Mouse (Mus musculus): ENCODE results near the gene Xcl1. TPM values are rescaled to one million over a fixed set of nuclear protein-coding genes. Genes with fewer than 3 reads are reported as not detected.
"Not testable (repeated sequence)": the region's sequence is repeated elsewhere in the genome, so short reads cannot be mapped to it uniquely, and the experiment has no call there.

Gene Xcl1
- not detected for total RNA-seq (2021)
- polyA plus RNA-seq (2012; rRNA removed): 0.27 TPM in 1 of 2 replicates, not detected in the other
- long read RNA-seq: 0 reads

DNA sequence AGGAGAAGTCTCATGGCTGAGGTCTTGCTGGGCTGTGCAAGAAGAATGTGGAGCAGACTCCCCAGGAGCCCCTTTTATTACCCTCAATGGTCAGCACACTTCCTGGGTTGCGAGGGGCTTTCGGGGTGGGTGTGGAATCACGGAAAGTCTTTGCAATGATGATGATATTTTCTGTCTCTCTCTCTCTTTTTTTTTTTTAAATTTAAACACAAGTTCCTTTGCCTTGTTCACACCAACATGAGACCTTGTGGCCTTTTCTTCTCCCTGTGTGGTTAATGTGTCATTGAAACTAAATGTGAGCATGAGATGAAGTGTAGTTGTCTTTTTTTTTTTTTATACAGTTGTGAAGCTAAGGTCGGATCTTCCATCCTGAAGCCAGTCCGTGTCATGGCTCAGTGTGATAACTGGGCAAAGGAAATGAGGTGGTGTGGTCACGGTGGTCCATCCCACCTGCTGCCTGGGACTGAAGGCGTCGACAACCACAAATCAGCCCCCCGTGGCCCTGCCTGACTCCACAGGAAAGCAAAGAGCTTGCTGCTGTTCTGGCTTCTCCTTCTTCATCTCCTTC, at the start of gene Xcl1:
TSS of gene Xcl1 (minus strand) at position 51 of the 568 bp plus-strand sequence.
- Histone ChIP-seq H3K27ac (no peak within 1 kb of the TSS), H3K36me3 (ENCODE audit: control insufficient read depth, insufficient read depth, low read length) (no peaks in the 10 kb centered on the region), H3K9ac (ENCODE audit: low read depth, low read length) (no peak within 1 kb of the TSS), H3K27me3 (ENCODE audit: control insufficient read depth, insufficient read depth, low read length) (no peaks in the 10 kb centered on the region), H3K79me2 (replicated peaks; ENCODE audit: control insufficient read depth, insufficient read depth, low read length) (no peaks in the 10 kb centered on the region), H3K4me3 (no peak within 1 kb of the TSS), H3K4me1 (ENCODE audit: control insufficient read depth, insufficient read depth, low read length) (no peaks in the 10 kb centered on the region)
- 60% methylated on average over 9 of the region's 9 CpGs for WGBS
- intact Hi-C loops (cut with DNase I): no loop called here
- TF ChIP-seq POLR2A (IDR thresholded peaks at IDR 0.05; ENCODE audit: insufficient read depth, low read depth, low read length): no peak
- TF ChIP-seq CTCF (IDR thresholded peaks at IDR 0.05): no peak
- DNase-seq: no peak

GRCm38 (mm10) chr1:164984681-164985080, 49.4 kb upstream of the Xcl1 start:
- 80% methylated on average over 10 of the region's 10 CpGs for WGBS
- H3K27me3 ChIP-seq (ENCODE audit: control insufficient read depth, insufficient read depth, low read length); H3K4me1 ChIP-seq (ENCODE audit: control insufficient read depth, insufficient read depth, low read length); H3K79me2 ChIP-seq (replicated peaks; ENCODE audit: control insufficient read depth, insufficient read depth, low read length); H3K9ac ChIP-seq (ENCODE audit: low read depth, low read length); H3K36me3 ChIP-seq (ENCODE audit: control insufficient read depth, insufficient read depth, low read length); H3K27ac ChIP-seq; DNase-seq; H3K4me3 ChIP-seq; intact Hi-C loops (cut with DNase I): not testable (repeated sequence)

- TF ChIP-seq POLR2A (IDR thresholded peaks at IDR 0.05; ENCODE audit: insufficient read depth, low read depth, low read length): no peak
- no peak for TF ChIP-seq CTCF (IDR thresholded peaks at IDR 0.05)
- TF ChIP-seq EP300 (IDR thresholded peaks at IDR 0.05; ENCODE audit: insufficient read depth, low read depth, low read length): no peak
- intact Hi-C loops (cut with DNase I): no loop called here
- Histone ChIP-seq H3K9ac (ENCODE audit: low read depth, low read length) (no peak overlapping the region), H3K27me3 (ENCODE audit: control insufficient read depth, insufficient read depth, low read length) (no peaks in the 10 kb centered on the region), H3K4me1 (ENCODE audit: control insufficient read depth, insufficient read depth, low read length) (no peaks in the 10 kb centered on the region), H3K4me3 (no peak overlapping the region), H3K27ac (no peak overlapping the region), H3K36me3 (ENCODE audit: control insufficient read depth, insufficient read depth, low read length) (no peaks in the 10 kb centered on the region), H3K79me2 (replicated peaks; ENCODE audit: control insufficient read depth, insufficient read depth, low read length) (no peaks in the 10 kb centered on the region)
- DNase-seq: no peak
Measured at GRCm38 (mm10) chr1:164977351-164977750, 42.0 kb upstream of the Xcl1 start.

DNA sequence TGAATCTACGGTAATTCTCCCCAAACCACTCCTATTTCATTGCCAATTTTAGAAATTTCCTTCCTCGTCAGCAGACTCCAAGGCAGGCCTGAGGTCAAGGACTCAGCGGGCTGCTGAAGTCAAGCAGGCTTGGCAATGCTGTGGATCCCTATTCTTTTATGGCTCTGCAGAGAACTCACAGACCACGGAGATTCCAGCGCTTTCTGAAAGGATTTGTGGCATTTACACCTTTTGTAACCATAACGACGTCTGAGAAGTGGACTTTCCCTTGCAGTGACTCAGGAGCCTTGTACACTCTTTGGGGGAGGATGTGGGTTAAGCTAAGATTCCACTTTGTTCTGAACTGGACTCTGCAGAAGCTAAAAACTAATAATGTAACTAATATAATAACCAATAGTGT, 40.4 kb upstream of the Xcl1 start:
- Histone ChIP-seq H3K9ac (ENCODE audit: low read depth, low read length) (no peak overlapping the region), H3K4me3 (no peak overlapping the region), H3K36me3 (ENCODE audit: control insufficient read depth, insufficient read depth, low read length) (no peaks in the 10 kb centered on the region), H3K27ac (no peak overlapping the region), H3K79me2 (replicated peaks; ENCODE audit: control insufficient read depth, insufficient read depth, low read length) (no peaks in the 10 kb centered on the region), H3K27me3 (ENCODE audit: control insufficient read depth, insufficient read depth, low read length) (no peaks in the 10 kb centered on the region), H3K4me1 (ENCODE audit: control insufficient read depth, insufficient read depth, low read length) (no peaks in the 10 kb centered on the region)
- DNase-seq: no peak
- intact Hi-C loops (cut with DNase I): no loop called here
- 68% methylated on average over 7 of the region's 7 CpGs for WGBS
- no peak for TF ChIP-seq CTCF (IDR thresholded peaks at IDR 0.05)
- no peak for TF ChIP-seq EP300 (IDR thresholded peaks at IDR 0.05; ENCODE audit: insufficient read depth, low read depth, low read length)
- no peak for TF ChIP-seq POLR2A (IDR thresholded peaks at IDR 0.05; ENCODE audit: insufficient read depth, low read depth, low read length)

GRCm38 (mm10) chr1:164975276-164975675, 39.9 kb upstream of the Xcl1 start:
- Histone ChIP-seq H3K79me2 (replicated peaks; ENCODE audit: control insufficient read depth, insufficient read depth, low read length) (no peaks in the 10 kb centered on the region), H3K4me3 (no peak overlapping the region), H3K27ac (no peak overlapping the region), H3K36me3 (ENCODE audit: control insufficient read depth, insufficient read depth, low read length) (no peaks in the 10 kb centered on the region), H3K27me3 (ENCODE audit: control insufficient read depth, insufficient read depth, low read length) (no peaks in the 10 kb centered on the region), H3K4me1 (ENCODE audit: control insufficient read depth, insufficient read depth, low read length) (no peaks in the 10 kb centered on the region), H3K9ac (ENCODE audit: low read depth, low read length) (no peak overlapping the region)
- WGBS: 72% methylated on average over 3 of the region's 3 CpGs
- intact Hi-C loops (cut with DNase I): no loop called here
- DNase-seq: no peak
- TF ChIP-seq EP300 (IDR thresholded peaks at IDR 0.05; ENCODE audit: insufficient read depth, low read depth, low read length) (no peak), CTCF (IDR thresholded peaks at IDR 0.05) (no peak), POLR2A (IDR thresholded peaks at IDR 0.05; ENCODE audit: insufficient read depth, low read depth, low read length) (no peak)

- no peaks in the 10 kb centered on the region for H3K36me3 ChIP-seq (ENCODE audit: control insufficient read depth, insufficient read depth, low read length)
- intact Hi-C loops (cut with DNase I): no loop called here
- no peaks in the 10 kb centered on the region for H3K27me3 ChIP-seq (ENCODE audit: control insufficient read depth, insufficient read depth, low read length)
- no peak overlapping the region for H3K4me3 ChIP-seq
- no peak for DNase-seq
- WGBS: 51% methylated on average over 3 of the region's 3 CpGs
- H3K4me1 ChIP-seq (ENCODE audit: control insufficient read depth, insufficient read depth, low read length): no peaks in the 10 kb centered on the region
- no peak overlapping the region for H3K9ac ChIP-seq (ENCODE audit: low read depth, low read length)
- H3K79me2 ChIP-seq (replicated peaks; ENCODE audit: control insufficient read depth, insufficient read depth, low read length): no peaks in the 10 kb centered on the region
- H3K27ac ChIP-seq: no peak overlapping the region
- no peak for TF ChIP-seq POLR2A (IDR thresholded peaks at IDR 0.05; ENCODE audit: insufficient read depth, low read depth, low read length)
- TF ChIP-seq CTCF (IDR thresholded peaks at IDR 0.05): no peak
- no peak for TF ChIP-seq EP300 (IDR thresholded peaks at IDR 0.05; ENCODE audit: insufficient read depth, low read depth, low read length)
Measured at GRCm38 (mm10) chr1:164973790-164974189, 38.5 kb upstream of the Xcl1 start.
